Mouse (Mus musculus) CH12F3 (cell line): Measurements from ENCODE around the gene Olfr1353.
"Not testable (repeated sequence)": the region's sequence is repeated elsewhere in the genome, so short reads cannot be mapped to it uniquely, and the experiment has no call there.

ENCODE experiments used
- in situ Hi-C: fragments of 300-500 bp; cut with MboI; formaldehyde crosslinking; loops from 2 replicates; pipeline ENCODE4 v1.14.3; 2020; ENCODE audit warnings: low sequenced_read_pairs

The Olfr1353 gene

DNA sequence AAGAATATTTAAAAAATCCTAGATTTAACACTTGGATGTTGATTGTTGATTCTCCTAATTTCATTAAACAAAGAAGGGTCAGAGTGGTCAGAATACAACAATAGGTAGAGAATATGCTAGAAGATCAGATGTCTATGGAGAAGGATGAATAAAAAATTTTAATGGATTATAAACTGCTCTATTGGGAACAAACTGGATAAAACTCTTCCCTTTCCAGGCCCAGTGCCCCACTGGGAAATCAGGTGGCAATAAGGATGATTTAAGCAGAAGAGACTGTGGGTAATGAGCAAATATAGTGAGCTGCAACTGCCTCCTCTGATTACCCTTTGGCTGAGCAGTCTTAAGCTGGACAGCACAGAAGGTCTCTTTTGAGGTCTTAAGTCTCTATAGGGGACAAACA is at the start of gene Olfr1353:
Gene Olfr1353 (plus strand): TSS at position 301 of the 400 bp plus-strand sequence.
- in situ Hi-C loops: not testable (repeated sequence)

DNA sequence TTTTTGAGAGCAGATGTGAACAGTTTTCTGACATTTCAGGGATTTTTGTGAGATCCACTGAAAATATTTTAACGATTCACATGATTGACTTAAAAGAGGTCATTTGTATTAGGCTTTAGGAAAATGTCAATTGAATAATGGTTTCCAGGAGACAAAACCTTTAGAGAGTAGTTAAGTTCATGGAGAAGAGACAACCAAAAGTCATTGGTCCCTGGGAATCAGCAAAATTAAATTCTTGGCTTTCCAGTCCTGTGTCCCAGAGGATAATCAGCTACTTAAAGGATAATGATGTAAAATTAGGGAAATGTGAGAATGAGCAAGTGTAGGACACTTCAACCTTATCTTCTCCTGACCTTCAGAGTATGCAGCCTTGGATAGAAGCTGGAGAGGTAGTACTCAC is 12.8 kb upstream of the Olfr1353 start, which contains the start of gene Olfr8:
Gene Olfr8 (plus strand): TSS at position 301 of the 400 bp plus-strand sequence.
- in situ Hi-C loops: not testable (repeated sequence)

DNA sequence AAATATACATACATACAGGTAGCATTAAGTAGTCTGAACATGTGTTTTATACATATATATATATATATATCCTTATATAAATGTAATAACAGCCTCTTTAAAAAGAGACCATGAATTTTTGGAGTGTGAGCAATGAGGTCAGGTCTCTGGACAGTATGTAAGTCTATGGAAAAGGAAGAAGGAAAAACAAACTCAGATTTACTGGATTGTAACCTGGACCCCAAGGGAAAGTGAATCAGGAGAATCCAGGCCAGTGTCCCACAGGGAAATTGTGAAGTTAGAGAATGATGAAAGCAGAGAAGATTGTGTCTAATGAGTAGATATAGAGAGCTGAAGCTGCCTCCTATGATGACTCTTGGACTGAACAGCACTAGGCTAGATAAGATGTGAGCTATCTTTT is 17.6 kb downstream of the Olfr1353 start, which contains the start of gene Olfr1352:
Gene Olfr1352 (plus strand): TSS at position 301 of the 400 bp plus-strand sequence.
- in situ Hi-C loops: no loop called here

DNA sequence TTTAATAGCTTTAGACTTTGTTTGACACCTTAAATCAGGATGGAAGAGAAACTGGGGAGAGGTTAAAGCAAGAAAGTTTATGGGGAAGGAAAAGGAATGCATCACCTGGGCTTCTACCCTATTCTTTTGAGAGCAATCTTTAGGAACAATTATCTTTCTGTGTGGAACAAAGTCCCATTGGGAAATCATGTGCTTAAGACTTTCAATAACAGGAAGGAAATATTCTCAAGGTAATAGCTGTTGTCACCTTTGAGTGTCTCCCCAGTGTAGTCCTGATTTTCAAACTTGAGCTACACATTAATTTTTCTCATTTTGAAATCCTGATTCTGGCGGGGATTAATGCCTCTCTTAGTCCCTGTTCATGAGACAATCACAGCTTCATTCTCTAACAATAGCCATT is 49.1 kb downstream of the Olfr1353 start, which contains the start of gene Olfr1351:
Gene Olfr1351 (plus strand): TSS at position 301 of the 400 bp plus-strand sequence.
- in situ Hi-C loops: no loop called here
